Mouse (Mus musculus) bone marrow macrophage, adult 2 months (primary cell): ENCODE measurements around the gene Dmd.

Experiments used
- CTCF ChIP-seq: IDR thresholded peaks from 2 replicates; pipeline ENCODE4 v1.5.1; 2012; ENCODE audit warnings: low read depth, mild to moderate bottlenecking, low read length, moderate library complexity
- POLR2A ChIP-seq: IDR thresholded peaks from 2 replicates; pipeline ENCODE4 v1.6.1; 2012; ENCODE audit warnings: mild to moderate bottlenecking, low read depth, low read length, borderline replicate concordance

GRCm38 (mm10) chrX:84332177-84332576 is 1383.5 kb downstream of the Dmd start:
- TF ChIP-seq POLR2A (no peak), CTCF (no peak)
